Mouse (Mus musculus): ENCODE data around the gene Gm6871.
"Not testable (repeated sequence)": the region's sequence is repeated elsewhere in the genome, so short reads cannot be mapped to it uniquely, and the experiment has no call there.

The Gm6871 gene

GRCm38 (mm10) chr7:41573562-41573961 lies at the start of gene Gm6871:
TSS of gene Gm6871 (minus strand) at chr7:41573662.
- DNase-seq: not testable (repeated sequence)

DNA sequence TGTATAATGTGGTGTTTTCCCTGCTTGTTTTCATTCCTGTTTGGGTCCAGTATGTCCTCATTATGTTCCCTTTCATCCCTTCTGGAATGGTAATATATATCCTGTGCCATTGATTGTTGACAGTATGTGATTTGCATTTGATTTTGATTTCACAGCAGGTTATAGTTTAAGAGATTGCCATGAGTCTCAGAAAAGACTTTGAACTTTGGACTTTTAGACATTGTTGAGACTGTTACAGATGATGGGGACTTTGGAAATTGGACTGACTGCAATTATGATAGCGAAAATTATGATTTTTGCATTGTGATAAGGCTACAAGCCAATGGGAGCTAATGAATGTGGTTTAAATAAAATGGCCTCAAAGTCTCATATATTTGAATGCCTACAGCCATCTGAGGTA lies 42.8 kb upstream of the Gm6871 start:
- DNase-seq: not testable (repeated sequence)

DNA sequence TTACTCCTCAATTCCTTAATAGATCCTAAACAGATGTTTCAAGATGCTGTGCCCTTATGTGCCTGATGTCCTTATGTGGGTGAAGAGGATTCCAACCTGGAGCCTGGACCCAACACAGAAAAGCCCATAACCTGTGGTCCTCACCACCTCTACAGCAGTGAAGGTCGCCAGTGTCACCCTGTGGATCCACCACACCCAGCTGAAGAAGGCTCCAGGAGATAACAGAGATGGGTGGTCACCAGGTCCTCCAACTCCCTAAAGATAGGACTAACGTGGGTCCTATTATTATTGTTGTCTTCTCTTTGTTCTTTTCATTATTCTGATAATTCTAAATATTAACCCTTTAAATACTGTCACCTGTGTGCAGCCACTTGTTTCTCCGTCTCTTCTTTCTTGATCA lies 38.2 kb upstream of the Gm6871 start:
- no peak for DNase-seq

- DNase-seq: peak; percentile 9
Observed at GRCm38 (mm10) chr7:41599932-41600548, 26.6 kb upstream of the Gm6871 start.

DNA sequence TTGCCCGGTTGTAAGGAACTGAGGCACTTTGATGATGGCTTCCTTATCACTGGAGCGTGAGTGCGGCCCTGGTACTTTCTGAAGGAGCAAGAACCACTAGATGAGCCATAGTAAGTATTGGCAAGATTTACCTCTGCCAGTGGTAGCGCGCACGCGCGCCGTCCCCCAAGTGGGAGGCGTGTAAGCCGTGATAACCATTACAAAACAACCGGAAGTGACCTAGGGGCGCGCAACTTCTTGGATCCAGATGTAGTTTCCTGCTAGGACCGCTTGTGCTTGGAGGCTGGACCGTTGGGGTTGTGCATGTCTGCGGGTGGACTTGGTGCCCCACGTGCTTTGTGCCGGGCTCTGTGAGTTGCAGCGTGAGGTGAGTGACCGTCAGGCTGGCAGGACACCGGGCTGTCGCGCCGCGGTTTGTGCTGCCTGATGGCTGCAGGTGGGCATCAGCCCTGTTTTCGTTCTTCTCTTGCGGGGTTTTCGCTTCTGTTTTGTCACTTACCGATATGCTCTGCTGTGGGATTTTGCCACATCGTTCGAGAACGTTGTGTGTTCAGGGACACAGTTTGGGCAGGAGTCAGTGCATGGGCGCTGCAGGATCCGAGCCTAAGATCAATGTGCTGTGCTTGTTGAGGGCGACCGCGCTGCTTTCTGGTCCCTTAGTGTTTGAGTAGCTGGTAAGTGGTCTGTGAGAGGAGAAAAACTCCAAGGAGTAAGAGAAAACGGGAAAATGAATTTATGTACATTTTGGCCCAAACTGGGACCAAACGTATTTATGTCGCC lies 25.8 kb upstream of the Gm6871 start, which contains the start of gene 2610021A01Rik:
Gene 2610021A01Rik (plus strand): TSS at position 197 of the 780 bp plus-strand sequence.
- peak; percentile 90 to 92 for DNase-seq

DNA sequence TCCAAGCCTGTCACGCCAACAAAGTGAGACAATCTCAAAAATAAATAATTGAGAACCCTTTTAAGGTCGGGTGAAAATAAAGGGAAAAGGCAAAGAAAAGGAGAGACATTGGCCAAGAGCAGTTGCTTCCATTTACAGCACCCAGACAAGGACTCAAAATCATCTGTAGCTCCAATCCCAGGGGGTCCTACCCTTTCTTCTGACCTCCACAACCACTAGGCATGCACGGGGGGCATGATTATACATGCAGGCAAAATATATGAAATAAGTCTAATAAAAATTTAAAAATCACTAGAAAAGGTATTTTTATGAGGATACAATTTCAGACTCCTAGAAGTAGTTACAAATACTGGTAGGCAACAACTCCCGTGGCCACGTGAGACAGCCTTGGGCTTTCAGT lies 25.2 kb upstream of the Gm6871 start:
- no peak for DNase-seq

- DNase-seq: not testable (repeated sequence)
Observed at GRCm38 (mm10) chr7:41587831-41588230, 14.4 kb upstream of the Gm6871 start.

GRCm38 (mm10) chr7:41582028-41582427 lies 8.6 kb upstream of the Gm6871 start:
- DNase-seq: no peak

- DNase-seq: no peak
Observed at GRCm38 (mm10) chr7:41577956-41578355, 4.5 kb upstream of the Gm6871 start.

DNA sequence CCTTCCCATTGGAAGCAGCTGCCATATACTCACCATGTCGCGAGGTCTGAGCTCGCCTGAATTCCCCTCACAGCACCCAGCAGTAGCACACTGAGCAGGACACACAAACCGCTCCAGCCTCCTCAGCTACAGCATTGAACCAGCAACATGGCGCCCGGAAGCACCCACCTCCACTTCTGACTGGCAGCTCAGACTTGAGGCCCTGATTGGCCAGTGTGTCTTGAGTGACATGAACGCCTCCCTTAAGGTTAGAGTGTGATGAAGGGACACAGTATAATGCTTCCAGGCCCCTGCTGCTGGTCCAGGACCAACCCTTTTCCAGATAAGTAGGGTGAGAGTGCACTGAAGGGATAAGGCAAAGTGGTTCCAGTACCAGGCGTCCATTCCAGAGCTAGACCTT lies 12.8 kb downstream of the Gm6871 start:
- no peak for DNase-seq

- DNase-seq: no peak
Observed at GRCm38 (mm10) chr7:41512672-41513071, 60.8 kb downstream of the Gm6871 start.

GRCm38 (mm10) chr7:41512207-41512606 lies 61.3 kb downstream of the Gm6871 start:
- no peak for DNase-seq

GRCm38 (mm10) chr7:41502402-41502801 lies 71.1 kb downstream of the Gm6871 start:
- peak in 1 of 2 experiments; percentile 5 for DNase-seq

GRCm38 (mm10) chr7:41500151-41500934 lies 73.1 kb downstream of the Gm6871 start:
- peak; percentile 69 to 75 for DNase-seq

DNA sequence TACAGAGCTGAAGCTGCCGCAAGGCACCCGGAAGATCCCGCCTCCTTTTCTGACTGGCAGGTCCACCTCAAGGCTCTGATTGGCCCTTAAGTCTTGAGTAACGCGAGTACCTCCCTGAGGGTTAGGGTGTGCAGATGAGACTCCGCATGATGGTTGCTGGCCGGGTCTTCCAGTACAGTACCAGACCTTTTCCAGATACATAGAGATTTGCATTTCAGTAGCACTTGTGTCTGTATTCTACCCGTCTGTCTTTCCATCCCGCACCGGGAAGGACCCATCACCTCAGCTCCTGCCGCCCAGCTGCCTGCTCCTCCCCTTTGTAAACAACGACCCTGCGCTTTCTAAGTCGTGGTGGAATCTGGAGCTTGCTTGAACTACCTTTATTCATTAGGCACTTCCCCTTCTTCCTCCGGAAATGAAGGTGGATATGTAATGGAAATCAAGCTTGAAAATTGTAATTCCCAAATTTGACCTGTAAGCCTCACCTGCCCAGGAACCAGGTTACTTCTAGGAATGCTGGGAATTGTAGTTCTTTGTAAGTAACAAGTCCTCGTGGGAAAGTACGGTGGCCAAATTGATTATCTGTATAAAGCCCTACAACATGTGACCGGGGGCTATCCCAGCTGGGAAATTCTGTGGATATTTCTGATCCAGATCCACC lies 73.9 kb downstream of the Gm6871 start, which contains the start of the genes Gm20449 and AW146154:
Gene Gm20449 (minus strand): TSS at position 29 of the 661 bp plus-strand sequence.
Gene AW146154 (minus strand): TSS at position 502 of the 661 bp plus-strand sequence.
- DNase-seq: peak; percentile 99

DNA sequence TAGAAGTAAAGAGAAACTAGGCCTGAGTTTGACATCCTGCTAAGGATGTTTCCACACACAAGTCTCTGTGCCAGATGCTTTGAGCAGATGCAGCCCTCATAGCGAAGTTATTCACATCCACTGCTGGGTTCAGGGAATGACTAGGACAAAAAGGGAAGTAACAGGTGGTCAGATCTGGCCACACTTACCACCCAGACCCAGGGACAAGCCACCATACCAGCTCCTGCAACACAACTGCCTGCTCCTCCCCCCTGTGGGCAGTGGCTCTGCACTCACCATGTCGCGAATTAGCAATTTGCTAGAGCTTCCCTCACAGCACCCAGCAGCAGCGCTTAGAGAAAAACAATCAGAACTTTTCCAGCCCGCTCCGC lies 74.5 kb downstream of the Gm6871 start:
- DNase-seq: not testable (repeated sequence)

GRCm38 (mm10) chr7:41498464-41498863 lies 75.0 kb downstream of the Gm6871 start:
- peak; percentile 36 to 51 for DNase-seq

DNA sequence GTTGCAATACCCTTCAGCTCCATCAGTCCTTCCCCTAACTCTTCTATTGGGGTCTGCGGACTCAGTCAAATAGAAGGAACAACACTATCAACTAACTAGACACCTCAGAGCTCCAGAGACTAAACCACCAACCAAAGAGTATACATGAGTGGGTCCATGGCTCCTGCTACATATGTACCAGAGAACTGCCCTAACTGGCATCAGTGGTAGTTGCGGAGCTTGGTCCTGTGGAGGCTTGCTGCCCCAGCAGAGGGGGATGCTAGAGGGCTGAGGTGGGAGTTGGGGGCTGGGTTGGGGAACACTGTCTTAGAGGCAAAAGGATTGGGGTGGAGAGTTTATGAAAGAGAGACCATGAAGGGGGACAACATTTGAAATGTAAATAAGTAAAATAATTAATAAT lies 75.6 kb downstream of the Gm6871 start:
- peak; percentile 18 to 25 for DNase-seq
